Mouse (Mus musculus): ENCODE data around the gene Dlgap3.

- no peak for TF ChIP-seq CTCF (IDR thresholded peaks at IDR 0.05; ENCODE audit: control insufficient read depth, insufficient read depth, low read length)
- TF ChIP-seq POLR2A (IDR thresholded peaks at IDR 0.05; ENCODE audit: borderline replicate concordance, control insufficient read depth, low read depth, low read length): no peak
Measured at GRCm38 (mm10) chr4:127263438-127264182, 94.6 kb downstream of the Dlgap3 start.

Measured in bone marrow, adult 2 months (tissue).